Mouse (Mus musculus): ENCODE data around the gene Rasgef1b. TPM values are rescaled to one million over a fixed set of nuclear protein-coding genes. Genes with fewer than 3 reads are reported as not detected.

Gene Rasgef1b
- polyA plus RNA-seq, 1 experiment from 2014 or later: 9.0 TPM

DNA sequence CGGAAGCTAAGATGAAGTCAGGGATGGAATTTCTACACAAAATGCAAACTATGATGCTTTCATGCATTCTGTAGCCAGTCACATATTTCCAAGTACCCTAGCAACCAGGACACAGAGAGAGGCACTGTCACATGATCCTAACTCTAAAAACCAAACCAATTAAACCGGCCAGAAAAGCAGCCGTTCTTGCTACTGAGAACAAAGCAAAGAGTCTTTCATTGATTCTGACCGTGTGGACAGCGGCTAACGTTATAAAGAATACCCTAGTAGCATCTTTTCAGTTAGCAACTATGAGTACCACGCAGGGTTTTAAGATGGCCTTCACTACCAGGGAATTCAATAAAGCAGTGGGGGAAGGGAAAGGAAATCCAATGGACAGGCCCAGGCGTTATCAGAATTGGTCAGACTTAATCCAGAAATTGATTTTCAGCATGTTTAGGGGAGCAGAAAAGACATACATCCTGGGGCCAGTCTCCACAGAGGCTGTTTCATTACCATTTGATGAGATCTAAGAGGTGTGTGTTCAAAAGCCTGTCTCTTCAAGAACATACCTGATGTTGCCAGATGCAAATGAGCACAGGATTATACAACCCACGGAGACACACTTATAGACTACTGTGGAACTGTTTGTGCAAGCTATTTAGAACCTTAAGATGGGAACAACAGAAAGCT, 215.5 kb downstream of the Rasgef1b start:
- Histone ChIP-seq H3K27ac (replicated peaks) (peak overlapping the region; percentile 68), H3K4me3 (no peak overlapping the region), H3K27me3 (ENCODE audit: low read depth, poor library complexity, severe bottlenecking) (peaks cover 5% of the 10 kb centered on the region; the same call in 1 of the 2 replicates), H3K9me3 (replicated peaks) (no peaks in the 10 kb centered on the region), H3K36me3 (no peaks in the 10 kb centered on the region), H3K4me1 (peaks cover 33% of the 10 kb centered on the region)
- peak; percentile 18 for DNase-seq (ENCODE audit: low spot score)
- WGBS: 35% methylated on average over 9 of the region's 9 CpGs

- DNase-seq (ENCODE audit: low spot score): no peak
- WGBS: 60% methylated on average over 11 of the region's 11 CpGs
- H3K9me3 ChIP-seq (replicated peaks): no peaks in the 10 kb centered on the region
- no peak overlapping the region for H3K27ac ChIP-seq (replicated peaks)
- peaks cover 9% of the 10 kb centered on the region; the same call in 1 of the 2 replicates for H3K27me3 ChIP-seq (ENCODE audit: low read depth, poor library complexity, severe bottlenecking)
- H3K4me3 ChIP-seq: no peak overlapping the region
- no peaks in the 10 kb centered on the region for H3K36me3 ChIP-seq
- H3K4me1 ChIP-seq: peaks cover 31% of the 10 kb centered on the region
These were observed 217.8 kb downstream of the Rasgef1b start for GRCm38 (mm10) chr5:99511081-99511480.

DNA sequence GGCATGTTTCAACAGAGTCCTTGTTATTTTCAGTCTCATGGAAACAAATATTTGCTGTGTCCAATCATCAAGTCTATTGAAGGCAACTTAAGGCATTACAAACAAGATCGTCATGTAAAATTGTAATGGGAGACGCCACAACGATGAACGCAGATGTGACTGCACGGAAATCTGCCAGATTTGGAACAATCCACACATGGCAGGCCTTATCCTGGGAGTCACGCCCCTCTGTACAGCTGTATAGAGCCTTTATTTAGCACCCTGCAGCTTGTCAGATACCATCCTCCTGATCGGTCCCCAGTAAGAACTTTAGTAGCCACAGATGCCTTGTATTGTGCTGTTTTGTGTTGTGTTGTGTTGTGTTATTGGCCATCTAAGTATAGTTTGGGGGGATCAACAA, 222.8 kb downstream of the Rasgef1b start:
- Histone ChIP-seq H3K9me3 (replicated peaks) (no peaks in the 10 kb centered on the region), H3K4me3 (no peak overlapping the region), H3K4me1 (peaks cover 14% of the 10 kb centered on the region), H3K27me3 (ENCODE audit: low read depth, poor library complexity, severe bottlenecking) (peaks cover 25% of the 10 kb centered on the region), H3K36me3 (no peaks in the 10 kb centered on the region), H3K27ac (replicated peaks) (no peak overlapping the region)
- no peak for DNase-seq (ENCODE audit: low spot score)
- WGBS: 94% methylated on average over 7 of the region's 7 CpGs

- WGBS: 80% methylated on average over 9 of the region's 9 CpGs
- peak overlapping the region; percentile 35; the same call in 1 of the 2 replicates for H3K27ac ChIP-seq (replicated peaks)
- H3K4me3 ChIP-seq: no peak overlapping the region
- no peaks in the 10 kb centered on the region for H3K36me3 ChIP-seq
- no peaks in the 10 kb centered on the region for H3K9me3 ChIP-seq (replicated peaks)
- DNase-seq (ENCODE audit: low spot score): no peak
- H3K4me1 ChIP-seq: peaks cover 8% of the 10 kb centered on the region; the same call in 1 of the 2 replicates
- H3K27me3 ChIP-seq (ENCODE audit: low read depth, poor library complexity, severe bottlenecking): peaks cover 31% of the 10 kb centered on the region
These were observed 224.5 kb downstream of the Rasgef1b start for GRCm38 (mm10) chr5:99504349-99504830.

GRCm38 (mm10) chr5:99502681-99503080, 226.2 kb downstream of the Rasgef1b start:
- Histone ChIP-seq H3K4me1 (peaks cover 11% of the 10 kb centered on the region), H3K9me3 (replicated peaks) (no peaks in the 10 kb centered on the region), H3K27me3 (ENCODE audit: low read depth, poor library complexity, severe bottlenecking) (peaks cover 27% of the 10 kb centered on the region), H3K27ac (replicated peaks) (no peak overlapping the region), H3K4me3 (no peak overlapping the region), H3K36me3 (no peaks in the 10 kb centered on the region)
- 89% methylated on average over 9 of the region's 9 CpGs for WGBS
- DNase-seq (ENCODE audit: low spot score): no peak

DNA sequence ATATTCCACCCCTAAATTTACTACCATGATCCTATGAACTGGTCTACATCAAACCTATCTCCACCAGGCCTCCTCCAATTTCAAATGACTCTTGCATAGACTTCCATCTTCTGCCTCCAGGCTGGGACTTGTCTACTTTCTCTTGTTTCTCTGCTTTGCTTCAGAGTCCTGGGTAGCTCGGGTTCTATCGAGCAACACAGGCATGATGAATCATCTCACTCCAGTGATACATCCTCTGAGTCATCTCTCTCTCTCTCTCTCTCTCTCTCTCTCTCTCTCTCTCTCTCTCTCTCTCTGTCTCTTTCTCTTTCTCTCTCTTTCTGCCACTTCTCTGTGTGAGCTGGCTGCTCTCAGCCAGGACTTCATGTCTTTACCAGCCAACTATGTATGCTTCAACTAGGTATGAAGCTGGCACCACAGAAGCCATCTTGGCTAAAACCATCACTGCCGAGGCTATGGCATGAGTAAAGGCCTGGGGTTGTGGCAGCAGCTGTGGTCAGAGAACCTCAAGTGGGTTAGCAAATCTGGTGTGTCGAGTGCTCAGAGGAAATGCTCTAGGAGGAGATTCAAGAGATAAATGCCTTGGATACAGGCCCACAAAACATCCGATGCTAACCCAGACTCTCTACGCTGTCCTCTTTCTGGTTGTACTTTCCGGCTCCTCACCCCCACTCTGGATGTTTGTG, 229.3 kb downstream of the Rasgef1b start:
- Histone ChIP-seq H3K36me3 (no peaks in the 10 kb centered on the region), H3K9me3 (replicated peaks) (no peaks in the 10 kb centered on the region), H3K4me3 (no peak overlapping the region), H3K4me1 (peaks cover 34% of the 10 kb centered on the region), H3K27me3 (ENCODE audit: low read depth, poor library complexity, severe bottlenecking) (peaks cover 40% of the 10 kb centered on the region), H3K27ac (replicated peaks) (no peak overlapping the region)
- 93% methylated on average over 7 of the region's 7 CpGs for WGBS
- DNase-seq (ENCODE audit: low spot score): no peak

DNA sequence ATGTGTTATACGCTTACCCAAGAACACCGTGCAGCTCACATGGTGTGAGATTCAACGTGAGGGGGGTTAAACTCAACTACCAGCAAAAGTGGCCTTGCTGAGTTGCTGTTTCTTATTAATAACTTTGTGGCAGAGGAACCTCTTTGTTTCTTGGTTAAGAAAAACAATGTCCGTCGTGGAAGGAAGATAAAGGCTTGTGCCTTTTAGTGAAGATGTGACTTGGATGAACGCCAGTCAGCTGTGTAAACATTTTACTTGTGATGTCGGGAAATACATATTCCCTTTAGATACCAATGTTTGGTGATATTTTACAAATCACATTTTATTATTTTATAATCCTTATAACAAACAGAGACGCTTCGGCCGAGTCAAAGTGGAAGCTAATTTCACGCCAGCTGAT, 231.0 kb downstream of the Rasgef1b start:
- no peaks in the 10 kb centered on the region for H3K9me3 ChIP-seq (replicated peaks)
- H3K36me3 ChIP-seq: no peaks in the 10 kb centered on the region
- H3K27me3 ChIP-seq (ENCODE audit: low read depth, poor library complexity, severe bottlenecking): peaks cover 33% of the 10 kb centered on the region
- peaks cover 33% of the 10 kb centered on the region for H3K4me1 ChIP-seq
- H3K4me3 ChIP-seq: no peak overlapping the region
- H3K27ac ChIP-seq (replicated peaks): no peak overlapping the region
- no peak for DNase-seq (ENCODE audit: low spot score)
- 84% methylated on average over 11 of the region's 11 CpGs for WGBS

DNA sequence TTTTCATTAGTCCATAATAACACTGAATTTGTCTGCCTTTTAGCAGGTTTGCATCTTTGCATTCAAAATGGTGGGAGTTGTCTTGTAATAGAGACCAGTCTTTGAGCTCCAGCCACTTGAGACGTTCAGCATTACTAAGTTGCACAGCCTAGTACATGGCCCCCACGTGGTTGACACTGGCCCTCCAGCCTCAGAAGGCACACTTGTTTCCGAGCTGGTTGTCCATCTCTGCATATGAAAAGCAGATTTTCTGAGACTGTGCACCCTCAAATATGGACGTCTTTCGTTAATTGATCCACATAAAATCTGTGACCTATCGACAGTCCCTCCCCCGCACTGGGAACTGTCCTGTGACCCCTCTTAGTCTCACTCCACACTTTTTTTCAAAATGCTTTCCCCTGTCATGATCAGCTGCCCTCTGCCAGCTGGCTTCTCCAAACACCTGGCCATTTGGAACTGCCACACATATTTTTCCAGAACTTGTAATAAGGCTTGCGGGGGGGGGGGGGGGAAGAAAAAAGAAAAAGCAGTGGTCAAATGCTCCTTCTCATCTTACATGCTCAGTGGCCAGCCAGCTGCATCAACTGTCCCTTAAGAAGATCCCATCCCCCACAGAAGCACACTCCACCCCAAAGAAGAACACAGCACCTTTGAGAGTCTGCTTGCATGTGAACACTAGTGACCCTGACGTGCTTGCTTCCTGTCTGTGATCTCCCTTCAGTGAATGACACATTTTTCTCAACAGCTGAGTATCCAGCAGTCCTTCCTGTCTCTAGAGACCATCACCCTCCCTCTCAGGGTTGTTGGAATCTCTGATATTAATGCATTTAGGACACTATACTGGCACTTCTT, 231.7 kb downstream of the Rasgef1b start:
- Histone ChIP-seq H3K36me3 (no peaks in the 10 kb centered on the region), H3K27me3 (ENCODE audit: low read depth, poor library complexity, severe bottlenecking) (peaks cover 36% of the 10 kb centered on the region), H3K27ac (replicated peaks) (no peak overlapping the region), H3K9me3 (replicated peaks) (no peaks in the 10 kb centered on the region), H3K4me1 (peaks cover 33% of the 10 kb centered on the region), H3K4me3 (no peak overlapping the region)
- 71% methylated on average over 9 of the region's 9 CpGs for WGBS
- DNase-seq (ENCODE audit: low spot score): no peak

GRCm38 (mm10) chr5:99496157-99496453, 232.8 kb downstream of the Rasgef1b start:
- Histone ChIP-seq H3K27ac (replicated peaks) (0 out of 2 replicates have a peak overlapping the region, but pooled peaks have one; percentile 64), H3K4me3 (no peak overlapping the region)
- 56% methylated on average over 1 of the region's 1 CpGs for WGBS

GRCm38 (mm10) chr5:99495354-99496156, 233.3 kb downstream of the Rasgef1b start:
- H3K4me1 ChIP-seq: peaks cover 33% of the 10 kb centered on the region
- WGBS: 86% methylated on average over 10 of the region's 10 CpGs
- no peaks in the 10 kb centered on the region for H3K36me3 ChIP-seq
- H3K4me3 ChIP-seq: no peak overlapping the region
- no peak for DNase-seq (ENCODE audit: low spot score)
- H3K27ac ChIP-seq (replicated peaks): peak overlapping the region; percentile 64; the same call in 1 of the 2 replicates
- H3K27me3 ChIP-seq (ENCODE audit: low read depth, poor library complexity, severe bottlenecking): peaks cover 46% of the 10 kb centered on the region
- H3K9me3 ChIP-seq (replicated peaks): no peaks in the 10 kb centered on the region

More at GRCm38 (mm10) chr5:99496157-99496453, 232.8 kb downstream of the Rasgef1b start:
- H3K36me3 ChIP-seq: no peaks in the 10 kb centered on the region
- H3K9me3 ChIP-seq (replicated peaks): no peaks in the 10 kb centered on the region
- peaks cover 33% of the 10 kb centered on the region for H3K4me1 ChIP-seq
- peaks cover 43% of the 10 kb centered on the region for H3K27me3 ChIP-seq (ENCODE audit: low read depth, poor library complexity, severe bottlenecking)
- peak; percentile 19 for DNase-seq (ENCODE audit: low spot score)

DNA sequence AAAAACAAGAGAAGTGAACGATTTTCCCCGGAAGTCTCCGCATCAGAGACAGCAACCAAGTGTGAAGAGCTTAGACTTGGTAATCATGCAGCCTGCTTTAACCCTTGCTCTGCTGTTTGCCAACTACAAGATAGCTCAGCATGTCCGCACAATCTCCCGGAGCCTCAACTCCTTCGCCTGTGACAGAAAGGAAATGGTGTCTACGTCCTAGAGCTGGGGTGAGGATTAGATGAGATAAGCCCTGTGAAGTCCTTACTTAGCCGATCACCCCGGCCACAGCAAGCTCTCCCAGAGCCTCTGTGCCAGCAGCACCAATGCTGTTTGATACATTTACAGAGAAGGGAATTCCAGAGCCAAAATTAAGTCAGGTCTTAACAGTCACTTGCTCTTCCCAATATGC, 235.0 kb downstream of the Rasgef1b start:
- H3K4me3 ChIP-seq: no peak overlapping the region
- H3K27me3 ChIP-seq (ENCODE audit: low read depth, poor library complexity, severe bottlenecking): peaks cover 56% of the 10 kb centered on the region
- DNase-seq (ENCODE audit: low spot score): no peak
- no peaks in the 10 kb centered on the region for H3K36me3 ChIP-seq
- H3K4me1 ChIP-seq: peaks cover 33% of the 10 kb centered on the region
- H3K27ac ChIP-seq (replicated peaks): no peak overlapping the region
- H3K9me3 ChIP-seq (replicated peaks): no peaks in the 10 kb centered on the region
- WGBS: 47% methylated on average over 9 of the region's 9 CpGs

DNA sequence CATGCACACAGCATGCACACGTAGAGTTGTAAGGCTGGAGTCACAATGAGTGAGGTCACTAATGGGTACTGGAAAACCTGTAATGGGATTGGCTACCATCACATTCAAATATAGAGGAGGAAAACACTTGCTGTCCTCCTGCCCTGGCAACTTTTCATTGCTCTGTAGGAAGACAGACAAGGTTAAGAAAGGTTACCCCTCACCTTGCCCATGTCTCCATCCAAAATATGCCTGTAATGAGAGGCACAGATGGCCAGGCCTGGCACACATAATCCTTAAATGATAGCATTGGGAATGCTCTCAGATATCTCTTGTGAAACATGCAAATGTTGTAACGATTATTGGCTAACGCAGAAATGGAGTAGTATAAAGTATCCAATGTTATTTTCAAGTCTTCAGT, 235.8 kb downstream of the Rasgef1b start:
- Histone ChIP-seq H3K27ac (replicated peaks) (no peak overlapping the region), H3K27me3 (ENCODE audit: low read depth, poor library complexity, severe bottlenecking) (peaks cover 64% of the 10 kb centered on the region), H3K4me3 (no peak overlapping the region), H3K9me3 (replicated peaks) (no peaks in the 10 kb centered on the region), H3K4me1 (peaks cover 33% of the 10 kb centered on the region), H3K36me3 (no peaks in the 10 kb centered on the region)
- 88% methylated on average over 3 of the region's 3 CpGs for WGBS
- DNase-seq (ENCODE audit: low spot score): no peak
